Mouse (Mus musculus) layer of hippocampus, adult 8-10 months (tissue): ENCODE results near the gene Prl3a1. TPM values are rescaled to one million over a fixed set of nuclear protein-coding genes. Genes with fewer than 3 reads are reported as not detected.

Experiments used
- DNase-seq, 2 experiments: peaks; one replicate each; pipeline ENCODE4 v3.0.0; 2022; ENCODE audit warnings: low spot score in 2 of 2
- total RNA-seq, 4 experiments: library from RNA; stranded (reverse); gene quantifications; 2 replicates each; pipeline ENCODE4 v1.2.4; 2022

Gene Prl3a1
- not detected for total RNA-seq

DNA sequence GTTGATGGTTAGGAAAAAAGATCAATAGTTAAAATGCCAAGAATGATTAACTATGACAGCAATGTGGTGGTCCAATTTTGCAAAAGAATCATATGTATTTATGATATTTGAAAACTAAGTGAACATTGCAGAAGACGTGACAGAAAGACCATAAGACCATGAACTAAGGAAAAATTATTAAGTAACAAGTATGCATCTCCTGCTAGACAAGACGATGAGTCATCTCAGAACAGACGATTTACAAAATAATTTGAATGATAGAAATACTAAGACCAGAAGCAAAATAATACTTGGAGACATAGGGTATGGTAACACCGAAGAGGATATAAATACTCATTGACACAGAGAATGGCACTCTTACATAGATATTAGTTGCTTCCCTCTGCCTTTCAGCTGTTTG is at the start of gene Prl3a1:
Gene Prl3a1, plus strand, starts transcription at position 301 of the 400 bp plus-strand sequence.
- no peak for DNase-seq

DNA sequence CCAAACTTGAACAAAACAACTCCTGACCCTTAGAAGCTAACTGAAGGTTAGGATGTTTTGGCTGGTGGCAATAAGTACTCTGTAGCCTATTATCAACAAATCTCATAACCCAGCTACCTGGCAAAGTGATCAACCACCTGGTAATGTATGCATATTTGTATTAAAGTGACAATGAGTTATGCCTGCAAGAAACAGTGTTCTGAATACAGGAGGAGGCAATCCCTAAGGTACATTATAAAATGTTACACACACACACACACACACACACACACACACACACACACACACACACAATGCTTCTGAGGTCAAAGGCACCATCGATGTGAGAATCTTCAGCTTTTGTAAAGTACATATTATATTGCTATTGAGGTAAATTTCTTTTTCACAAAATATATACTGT is 17.7 kb upstream of the Prl3a1 start, which contains the start of gene Prl3b1:
Gene Prl3b1, plus strand, starts transcription at position 301 of the 400 bp plus-strand sequence.
- no peak for DNase-seq

DNA sequence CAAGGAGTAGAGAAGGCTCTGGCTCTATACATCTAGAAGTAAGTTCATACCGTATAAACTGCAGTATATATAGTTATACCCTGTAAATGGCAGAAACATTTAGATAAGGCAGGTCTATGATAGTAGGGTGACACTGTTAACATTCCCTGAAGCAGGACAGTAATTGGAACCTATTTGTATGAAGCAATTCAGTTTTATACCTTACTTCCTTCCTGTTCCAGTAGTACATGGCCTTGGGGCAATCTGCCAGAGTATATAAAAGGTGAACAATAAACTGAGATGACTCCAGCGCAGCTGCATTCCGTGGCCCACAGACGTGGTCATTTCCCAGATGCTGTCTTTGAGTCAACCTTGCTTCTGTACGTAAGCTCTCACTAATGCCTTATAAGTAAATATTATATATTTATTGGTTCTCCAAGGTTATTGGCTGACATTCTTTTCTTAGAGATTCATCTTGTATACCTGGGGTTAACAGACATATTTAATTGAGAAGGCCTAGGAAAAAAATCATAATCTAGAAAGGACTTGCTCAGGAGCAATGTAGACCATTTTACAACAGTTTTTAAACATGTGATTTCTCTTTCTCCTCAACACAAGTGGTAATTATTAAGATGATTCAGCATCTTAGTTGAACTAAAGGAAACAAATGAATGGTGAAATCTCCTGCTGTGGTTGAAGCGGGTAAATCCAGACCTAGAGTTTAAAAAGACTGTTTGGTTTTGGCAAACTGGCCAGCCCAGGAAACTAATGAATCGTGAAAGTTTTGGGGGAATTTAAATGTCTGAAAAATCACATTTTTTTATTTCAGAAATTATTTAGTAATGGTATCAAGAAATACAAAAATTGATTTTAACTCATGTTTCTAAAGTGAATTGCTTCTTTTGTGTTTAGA is 53.3 kb downstream of the Prl3a1 start, which contains the start of gene Prl6a1:
Gene Prl6a1, plus strand, starts transcription at position 294 of the 892 bp plus-strand sequence.
- no peak for DNase-seq

Other genes with a start within 250 kb of the Prl3a1 start
- 1 to 10 TPM in 1 of 4 experiments, under 1 TPM in 1, not detected in 2; 0.58 to 2.5 TPM for gene Prl, start 201.9 kb upstream of the Prl3a1 start, total RNA-seq
- not detected for gene Prl3d1, start 165.2 kb upstream of the Prl3a1 start, total RNA-seq
- not detected for gene Prl3d2, start 137.7 kb upstream of the Prl3a1 start, total RNA-seq
- gene Prl3d3, start 102.6 kb upstream of the Prl3a1 start, total RNA-seq = not detected
- gene Prl3c1, start 62.8 kb upstream of the Prl3a1 start, total RNA-seq = not detected
- not detected for gene Prl3b1, start 17.6 kb upstream of the Prl3a1 start, total RNA-seq
- not detected for gene Prl6a1, start 53.2 kb downstream of the Prl3a1 start, total RNA-seq
- not detected for gene Prl8a2, start 86.2 kb downstream of the Prl3a1 start, total RNA-seq
- not detected for gene Prl2b1, start 131.4 kb downstream of the Prl3a1 start, total RNA-seq
- not detected for gene Prl8a6, start 179.3 kb downstream of the Prl3a1 start, total RNA-seq